Mouse (Mus musculus) liver, adult (tissue): ENCODE measurements around the gene Rdh16f2.

Source experiments
- GATA4 ChIP-seq: IDR thresholded peaks from 2 replicates; pipeline ENCODE4 v1.6.1; 2014; ENCODE audit warnings: mild to moderate bottlenecking, low read length; ENCODE audit not compliant: insufficient replicate concordance

Rdh16f2 gene

GRCm38 (mm10) chr10:127866232-127866631 is at the start of gene Rdh16f2:
TSS of gene Rdh16f2 (plus strand) at chr10:127866474.
- no peak for TF ChIP-seq GATA4

GRCm38 (mm10) chr10:127825386-127825785 is 40.9 kb upstream of the Rdh16f2 start:
- no peak for TF ChIP-seq GATA4

- no peak for TF ChIP-seq GATA4
Measured at GRCm38 (mm10) chr10:127829121-127829520, 37.2 kb upstream of the Rdh16f2 start.

DNA sequence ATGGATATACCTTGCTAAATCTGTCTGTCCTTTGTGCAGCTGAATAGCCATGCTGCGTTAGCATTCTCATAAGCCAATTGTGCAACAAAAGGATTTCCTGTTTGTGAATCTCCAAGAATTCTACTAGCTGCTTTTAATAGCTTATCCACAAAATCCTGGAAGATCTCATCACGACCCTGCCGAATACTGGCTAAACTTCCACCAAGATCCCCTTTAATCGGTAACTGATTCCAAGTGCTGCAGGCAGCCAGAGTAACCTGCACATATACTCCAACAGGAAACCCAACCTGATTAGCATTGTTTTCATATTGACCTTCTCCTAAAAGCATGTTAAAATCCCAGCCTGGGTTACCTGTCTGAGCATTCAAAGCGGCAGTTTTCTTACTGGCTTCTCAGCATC is 31.0 kb upstream of the Rdh16f2 start:
- TF ChIP-seq GATA4: no peak

DNA sequence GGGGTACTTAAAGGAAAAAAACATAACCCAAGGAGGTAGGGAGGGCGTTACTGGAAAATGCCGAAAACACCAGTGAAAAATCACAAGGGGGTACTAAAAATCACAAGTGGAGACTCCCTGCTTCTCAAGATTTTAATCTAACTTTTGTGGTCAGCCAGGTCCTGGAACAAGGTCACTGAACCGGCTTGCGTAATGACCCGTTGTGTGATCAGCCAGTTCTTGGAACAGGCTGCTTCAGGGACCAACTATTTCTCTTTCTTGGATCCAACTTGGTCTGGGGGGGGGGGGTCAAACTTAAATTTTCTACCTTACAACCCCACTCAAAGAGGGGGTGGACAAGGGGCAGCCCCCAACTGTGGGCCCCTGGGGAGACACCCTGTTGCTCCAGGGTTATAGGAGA is 28.5 kb upstream of the Rdh16f2 start:
- peak; percentile 35; the same call in 1 of the 2 replicates for TF ChIP-seq GATA4

- no peak for TF ChIP-seq GATA4
Measured at GRCm38 (mm10) chr10:127838539-127838938, 27.7 kb upstream of the Rdh16f2 start.

GRCm38 (mm10) chr10:127840776-127841175 is 25.5 kb upstream of the Rdh16f2 start:
- TF ChIP-seq GATA4: no peak

- no peak for TF ChIP-seq GATA4
Measured at GRCm38 (mm10) chr10:127848089-127848488, 18.2 kb upstream of the Rdh16f2 start.

GRCm38 (mm10) chr10:127849628-127850027 is 16.6 kb upstream of the Rdh16f2 start, which contains the start of gene Rdh19:
TSS of gene Rdh19 (plus strand) at chr10:127849928.
- no peak for TF ChIP-seq GATA4

- TF ChIP-seq GATA4: no peak
Measured at GRCm38 (mm10) chr10:127856376-127856775, 9.9 kb upstream of the Rdh16f2 start.

DNA sequence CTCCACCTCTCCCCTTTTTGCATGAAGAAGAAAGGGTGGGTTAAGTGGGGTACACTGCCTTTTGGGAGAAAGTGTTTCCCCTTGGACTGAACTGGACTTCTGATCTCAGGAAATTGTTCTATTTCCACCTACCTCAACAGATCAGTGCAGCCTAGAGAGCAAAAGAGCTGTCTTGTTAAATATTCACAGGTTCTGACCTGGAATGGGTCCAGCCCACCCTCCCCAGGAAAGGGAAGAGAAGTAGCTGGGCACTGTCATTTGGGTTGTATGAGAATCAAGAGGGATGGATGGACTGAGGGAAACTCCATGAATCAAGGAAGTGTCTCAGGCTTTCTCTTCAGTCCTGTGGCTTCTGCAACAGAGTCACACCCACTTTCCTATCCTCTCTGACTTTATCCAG is 1.3 kb upstream of the Rdh16f2 start:
- no peak for TF ChIP-seq GATA4

- no peak for TF ChIP-seq GATA4
Measured at GRCm38 (mm10) chr10:127872484-127872883, 6.2 kb downstream of the Rdh16f2 start.

GRCm38 (mm10) chr10:127877681-127878080 is 11.4 kb downstream of the Rdh16f2 start:
- TF ChIP-seq GATA4: 0 out of 2 replicates have a peak, but pooled peaks have one; percentile 6

- no peak for TF ChIP-seq GATA4
Measured at GRCm38 (mm10) chr10:127878262-127879057, 12.2 kb downstream of the Rdh16f2 start.

GRCm38 (mm10) chr10:127879155-127879688 is 12.9 kb downstream of the Rdh16f2 start:
- peak; percentile 66 for TF ChIP-seq GATA4

DNA sequence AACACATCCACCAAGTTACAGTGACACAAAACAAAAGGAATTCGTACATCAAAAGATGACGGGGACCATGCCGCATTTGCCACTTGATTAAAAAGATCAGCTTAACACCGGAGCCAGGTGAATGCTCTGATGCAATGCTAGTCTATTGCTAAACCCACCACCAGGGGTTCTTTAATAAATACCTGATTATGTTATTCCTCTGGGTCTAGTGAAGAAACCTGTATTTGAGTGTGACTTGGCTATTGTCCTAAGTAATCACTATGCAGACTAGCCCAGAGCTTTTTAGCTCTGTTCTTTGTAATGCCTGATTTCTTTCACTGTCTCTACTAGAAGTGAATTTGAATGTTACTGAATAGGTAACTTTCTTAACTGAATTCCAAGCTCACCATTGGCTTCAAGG is 14.8 kb downstream of the Rdh16f2 start:
- TF ChIP-seq GATA4: no peak
